Mouse (Mus musculus): ENCODE results near the gene Cavin4. TPM values are rescaled to one million over a fixed set of nuclear protein-coding genes. Genes with fewer than 3 reads are reported as not detected.

Gene Cavin4
- polyA plus RNA-seq, 1 experiment from 2014 or later = 0.15 TPM

DNA sequence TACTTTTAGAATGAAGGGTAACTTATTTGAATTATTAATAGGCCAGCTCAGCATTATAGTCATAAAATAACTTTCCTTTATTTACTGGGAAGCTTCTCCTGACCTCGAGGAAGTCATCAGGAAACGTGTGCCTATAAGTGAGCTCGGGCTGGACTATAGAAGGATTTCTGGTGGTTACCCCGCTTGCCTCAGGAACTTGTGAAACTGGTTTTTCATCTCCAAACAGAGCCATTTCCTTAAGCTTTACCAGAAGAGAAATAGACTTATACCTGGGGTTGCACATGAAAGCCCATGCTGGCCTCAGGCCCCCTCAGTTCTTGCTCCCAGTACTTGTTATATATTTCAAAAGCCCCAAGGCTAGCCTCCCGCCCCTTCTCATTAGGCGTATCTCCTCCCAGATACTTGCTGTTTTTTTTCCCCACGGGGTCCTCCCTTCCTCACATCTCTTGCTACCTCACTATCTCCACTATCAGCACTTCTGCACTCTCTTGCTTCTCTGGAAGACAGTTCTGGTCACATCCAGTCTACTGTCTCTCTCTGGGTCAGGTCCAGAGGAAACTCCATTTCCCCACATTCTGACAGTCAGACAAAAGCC lies 21.4 kb downstream of the Cavin4 start:
- Histone ChIP-seq H3K9me3 (ENCODE audit: control insufficient read depth, low read length) (no peaks in the 10 kb centered on the region), H3K36me3 (ENCODE audit: control insufficient read depth, insufficient read depth, low read length) (no peaks in the 10 kb centered on the region), H3K4me3 (ENCODE audit: low read depth, low read length) (no peak overlapping the region), H3K27ac (ENCODE audit: low read depth, low read length) (no peak overlapping the region), H3K4me2 (no peak overlapping the region), H3K27me3 (replicated peaks; ENCODE audit: control insufficient read depth, insufficient read depth, low read length) (no peaks in the 10 kb centered on the region), H3K4me1 (replicated peaks; ENCODE audit: control insufficient read depth, insufficient read depth, low read length) (no peaks in the 10 kb centered on the region), H3K9ac (ENCODE audit: low read depth, low read length) (no peak overlapping the region)
- DNase-seq (ENCODE audit: low spot score) = peak; percentile 31
- peak; percentile 62; the same call in 1 of the 2 replicates for ATAC-seq (replicated peaks; ENCODE audit: low FRiP score)
- WGBS = 52% methylated on average over 7 of the region's 7 CpGs

DNA sequence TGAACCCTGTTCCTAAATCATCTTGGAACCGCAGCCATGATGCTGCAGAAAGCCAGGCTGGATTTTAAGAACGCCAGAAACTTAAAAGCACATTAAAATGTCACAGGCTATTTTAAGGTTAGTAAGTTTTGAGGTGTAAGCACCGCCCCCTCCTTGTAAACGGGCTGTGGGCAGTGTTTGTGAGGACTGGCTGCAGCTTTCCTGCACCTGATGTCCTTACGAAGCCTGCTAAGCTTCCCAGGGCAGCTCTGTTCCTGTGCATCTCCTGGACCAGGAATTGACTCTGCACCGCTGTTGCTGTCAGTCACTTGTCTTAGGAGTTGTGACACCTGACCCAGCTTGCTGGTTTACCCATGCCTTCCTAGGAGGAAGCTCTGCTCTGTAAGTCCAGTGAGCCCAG lies 24.8 kb downstream of the Cavin4 start:
- DNase-seq (ENCODE audit: low spot score) (no peak), ATAC-seq (replicated peaks; ENCODE audit: low FRiP score) (no peak)
- no peaks in the 10 kb centered on the region for H3K4me1 ChIP-seq (replicated peaks; ENCODE audit: control insufficient read depth, insufficient read depth, low read length)
- H3K4me2 ChIP-seq = no peak overlapping the region
- H3K27me3 ChIP-seq (replicated peaks; ENCODE audit: control insufficient read depth, insufficient read depth, low read length) = no peaks in the 10 kb centered on the region
- H3K4me3 ChIP-seq (ENCODE audit: low read depth, low read length) = no peak overlapping the region
- no peaks in the 10 kb centered on the region for H3K9me3 ChIP-seq (ENCODE audit: control insufficient read depth, low read length)
- no peak overlapping the region for H3K9ac ChIP-seq (ENCODE audit: low read depth, low read length)
- no peak overlapping the region for H3K27ac ChIP-seq (ENCODE audit: low read depth, low read length)
- 74% methylated on average over 6 of the region's 6 CpGs for WGBS
- H3K36me3 ChIP-seq (ENCODE audit: control insufficient read depth, insufficient read depth, low read length) = no peaks in the 10 kb centered on the region

DNA sequence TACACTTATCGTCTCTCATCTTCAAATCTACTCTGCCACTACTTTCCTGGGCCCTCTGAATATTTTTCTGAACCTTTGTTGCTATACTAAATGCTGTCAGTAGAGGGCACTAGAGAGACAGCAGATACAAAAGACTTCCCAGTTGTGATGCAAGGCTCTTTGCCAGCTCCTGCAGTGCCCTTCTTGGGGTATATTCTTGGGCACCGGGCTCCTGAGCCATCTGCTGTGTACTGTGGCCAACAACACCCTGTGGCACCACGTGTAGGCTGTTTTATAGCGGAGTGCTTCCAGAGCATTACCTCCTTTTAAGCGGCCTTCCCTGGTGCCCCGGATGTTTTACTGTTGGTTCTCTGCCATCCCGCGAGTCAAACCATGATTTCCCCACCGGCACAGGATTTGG lies 27.3 kb downstream of the Cavin4 start:
- H3K4me2 ChIP-seq = no peak overlapping the region
- H3K27ac ChIP-seq (ENCODE audit: low read depth, low read length) = no peak overlapping the region
- ATAC-seq (replicated peaks; ENCODE audit: low FRiP score) = no peak
- DNase-seq (ENCODE audit: low spot score) = peak; percentile 33
- no peaks in the 10 kb centered on the region for H3K36me3 ChIP-seq (ENCODE audit: control insufficient read depth, insufficient read depth, low read length)
- H3K4me3 ChIP-seq (ENCODE audit: low read depth, low read length) = no peak overlapping the region
- H3K27me3 ChIP-seq (replicated peaks; ENCODE audit: control insufficient read depth, insufficient read depth, low read length) = no peaks in the 10 kb centered on the region
- no peaks in the 10 kb centered on the region for H3K4me1 ChIP-seq (replicated peaks; ENCODE audit: control insufficient read depth, insufficient read depth, low read length)
- no peak overlapping the region for H3K9ac ChIP-seq (ENCODE audit: low read depth, low read length)
- 81% methylated on average over 9 of the region's 9 CpGs for WGBS
- no peaks in the 10 kb centered on the region for H3K9me3 ChIP-seq (ENCODE audit: control insufficient read depth, low read length)

DNA sequence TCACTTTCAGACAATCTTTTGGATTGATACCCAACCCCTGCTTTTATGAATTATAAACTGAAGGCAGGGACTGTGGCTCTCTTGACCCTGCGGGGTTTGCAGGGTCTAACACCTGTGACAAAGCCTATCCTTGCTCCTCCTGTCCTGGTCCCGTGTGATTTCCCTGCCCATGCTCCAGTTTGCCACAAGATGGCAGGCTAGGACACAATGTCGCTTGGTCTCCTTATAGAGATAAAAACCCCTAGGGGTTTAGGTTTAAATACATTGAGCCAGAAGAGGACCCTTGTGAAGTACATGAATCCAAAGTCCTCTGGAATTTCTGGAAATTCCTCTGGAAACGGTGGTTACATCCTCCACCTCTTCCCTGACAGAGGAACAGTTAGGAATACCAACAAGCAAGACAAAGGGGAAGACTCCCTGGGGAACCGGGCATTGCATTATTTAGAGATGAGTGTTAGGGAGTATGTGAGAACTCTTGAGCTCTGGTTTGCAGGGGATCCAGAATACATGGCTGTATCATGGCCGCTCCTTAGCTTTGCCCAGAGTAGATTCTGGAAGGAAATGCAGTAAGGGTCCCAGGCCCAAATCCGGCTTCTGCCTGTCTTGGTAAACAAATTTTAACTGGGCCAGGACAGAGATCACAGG lies 28.6 kb downstream of the Cavin4 start:
- 46% methylated on average over 7 of the region's 7 CpGs for WGBS
- no peak overlapping the region for H3K4me2 ChIP-seq
- DNase-seq (ENCODE audit: low spot score) = no peak

DNA sequence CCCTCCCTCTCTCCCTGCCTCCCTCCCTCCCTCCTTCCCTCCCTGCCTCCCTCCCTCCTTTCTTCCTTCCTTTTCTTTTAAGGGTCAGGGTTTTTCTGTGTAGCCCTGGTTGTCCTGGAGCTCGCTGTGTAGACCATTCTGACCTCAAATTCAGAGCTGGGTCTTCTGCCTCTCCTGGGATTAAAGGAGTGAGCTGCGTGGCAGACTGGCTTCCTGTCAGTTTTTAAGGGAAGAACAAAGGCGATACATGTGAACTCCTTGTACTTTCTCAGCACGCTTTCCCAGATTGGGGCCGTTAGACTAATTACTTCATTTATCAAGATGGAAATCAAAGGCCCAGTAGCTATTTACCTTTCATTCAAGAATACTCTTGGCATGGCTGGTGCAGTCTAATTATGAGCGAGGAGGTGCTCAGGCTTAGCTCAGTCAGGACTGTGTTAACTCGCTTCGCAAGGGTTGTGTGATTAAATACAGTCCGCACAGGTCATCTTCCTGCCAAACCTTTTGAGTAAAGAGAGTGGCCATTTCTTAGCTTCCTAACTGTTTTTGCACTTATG lies 29.5 kb downstream of the Cavin4 start:
- Histone ChIP-seq H3K36me3 (ENCODE audit: control insufficient read depth, insufficient read depth, low read length) (no peaks in the 10 kb centered on the region), H3K4me1 (replicated peaks; ENCODE audit: control insufficient read depth, insufficient read depth, low read length) (no peaks in the 10 kb centered on the region), H3K9ac (ENCODE audit: low read depth, low read length) (no peak overlapping the region), H3K9me3 (ENCODE audit: control insufficient read depth, low read length) (no peaks in the 10 kb centered on the region), H3K4me3 (ENCODE audit: low read depth, low read length) (no peak overlapping the region), H3K27me3 (replicated peaks; ENCODE audit: control insufficient read depth, insufficient read depth, low read length) (no peaks in the 10 kb centered on the region), H3K4me2 (no peak overlapping the region), H3K27ac (ENCODE audit: low read depth, low read length) (no peak overlapping the region)
- ATAC-seq (replicated peaks; ENCODE audit: low FRiP score) (no peak), DNase-seq (ENCODE audit: low spot score) (no peak)
- 77% methylated on average over 9 of the region's 9 CpGs for WGBS

More for the DNA sequence above, 28.6 kb downstream of the Cavin4 start:
- H3K4me1 ChIP-seq (replicated peaks; ENCODE audit: control insufficient read depth, insufficient read depth, low read length) = no peaks in the 10 kb centered on the region
- no peaks in the 10 kb centered on the region for H3K27me3 ChIP-seq (replicated peaks; ENCODE audit: control insufficient read depth, insufficient read depth, low read length)
- no peak overlapping the region for H3K9ac ChIP-seq (ENCODE audit: low read depth, low read length)
- no peak for ATAC-seq (replicated peaks; ENCODE audit: low FRiP score)
- no peaks in the 10 kb centered on the region for H3K36me3 ChIP-seq (ENCODE audit: control insufficient read depth, insufficient read depth, low read length)
- H3K9me3 ChIP-seq (ENCODE audit: control insufficient read depth, low read length) = no peaks in the 10 kb centered on the region
- no peak overlapping the region for H3K4me3 ChIP-seq (ENCODE audit: low read depth, low read length)
- H3K27ac ChIP-seq (ENCODE audit: low read depth, low read length) = no peak overlapping the region

DNA sequence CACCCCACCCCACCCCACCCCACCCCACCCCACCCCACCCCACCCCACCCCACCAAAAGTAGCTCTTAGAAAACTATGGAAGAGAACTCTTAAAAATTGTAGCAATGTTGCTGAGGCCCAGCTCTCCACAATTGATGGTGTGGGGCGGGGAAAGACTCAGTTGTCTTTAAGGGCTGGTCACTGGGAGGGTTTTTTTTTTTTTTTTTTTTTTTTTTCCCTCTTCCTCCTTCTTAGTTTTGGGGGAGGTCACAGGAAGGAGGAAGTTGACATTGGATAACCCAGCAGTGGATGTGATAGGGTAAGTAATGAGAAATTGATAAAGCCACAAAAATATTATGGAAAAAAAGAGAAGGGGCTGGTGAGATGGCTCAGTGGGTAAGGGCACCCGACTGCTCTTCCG lies 33.4 kb downstream of the Cavin4 start:
- no peaks in the 10 kb centered on the region for H3K4me1 ChIP-seq (replicated peaks; ENCODE audit: control insufficient read depth, insufficient read depth, low read length)
- H3K27ac ChIP-seq (ENCODE audit: low read depth, low read length) = no peak overlapping the region
- H3K9me3 ChIP-seq (ENCODE audit: control insufficient read depth, low read length) = no peaks in the 10 kb centered on the region
- H3K27me3 ChIP-seq (replicated peaks; ENCODE audit: control insufficient read depth, insufficient read depth, low read length) = no peaks in the 10 kb centered on the region
- H3K4me3 ChIP-seq (ENCODE audit: low read depth, low read length) = no peak overlapping the region
- H3K9ac ChIP-seq (ENCODE audit: low read depth, low read length) = no peak overlapping the region
- H3K4me2 ChIP-seq = no peak overlapping the region
- DNase-seq (ENCODE audit: low spot score) = no peak
- H3K36me3 ChIP-seq (ENCODE audit: control insufficient read depth, insufficient read depth, low read length) = no peaks in the 10 kb centered on the region
- no peak for ATAC-seq (replicated peaks; ENCODE audit: low FRiP score)
- WGBS = 77% methylated on average over 3 of the region's 3 CpGs

DNA sequence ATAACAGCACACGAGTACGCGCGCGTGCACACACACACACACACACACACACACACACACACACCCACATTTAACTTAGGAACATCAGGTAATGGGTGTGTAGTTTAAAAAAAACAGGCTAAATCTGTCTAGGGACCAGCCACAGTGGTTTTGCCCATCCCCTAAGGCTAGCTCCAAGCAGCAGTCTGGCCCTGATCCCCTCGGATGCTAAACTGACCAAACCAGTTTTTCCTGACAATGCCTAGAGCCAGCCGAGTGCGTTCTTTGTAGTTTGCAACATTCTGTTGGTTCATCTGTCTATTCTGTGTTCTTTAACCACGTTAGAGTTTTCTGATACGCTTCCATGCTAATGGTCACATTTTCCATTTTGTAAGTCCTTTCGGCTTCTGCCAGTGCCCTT lies 34.0 kb downstream of the Cavin4 start:
- DNase-seq (ENCODE audit: low spot score) (no peak), ATAC-seq (replicated peaks; ENCODE audit: low FRiP score) (no peak)
- Histone ChIP-seq H3K9me3 (ENCODE audit: control insufficient read depth, low read length) (no peaks in the 10 kb centered on the region), H3K27me3 (replicated peaks; ENCODE audit: control insufficient read depth, insufficient read depth, low read length) (no peaks in the 10 kb centered on the region), H3K4me1 (replicated peaks; ENCODE audit: control insufficient read depth, insufficient read depth, low read length) (no peaks in the 10 kb centered on the region), H3K4me3 (ENCODE audit: low read depth, low read length) (no peak overlapping the region), H3K36me3 (ENCODE audit: control insufficient read depth, insufficient read depth, low read length) (no peaks in the 10 kb centered on the region), H3K9ac (ENCODE audit: low read depth, low read length) (no peak overlapping the region), H3K4me2 (no peak overlapping the region), H3K27ac (ENCODE audit: low read depth, low read length) (no peak overlapping the region)
- WGBS = 68% methylated on average over 11 of the region's 11 CpGs

DNA sequence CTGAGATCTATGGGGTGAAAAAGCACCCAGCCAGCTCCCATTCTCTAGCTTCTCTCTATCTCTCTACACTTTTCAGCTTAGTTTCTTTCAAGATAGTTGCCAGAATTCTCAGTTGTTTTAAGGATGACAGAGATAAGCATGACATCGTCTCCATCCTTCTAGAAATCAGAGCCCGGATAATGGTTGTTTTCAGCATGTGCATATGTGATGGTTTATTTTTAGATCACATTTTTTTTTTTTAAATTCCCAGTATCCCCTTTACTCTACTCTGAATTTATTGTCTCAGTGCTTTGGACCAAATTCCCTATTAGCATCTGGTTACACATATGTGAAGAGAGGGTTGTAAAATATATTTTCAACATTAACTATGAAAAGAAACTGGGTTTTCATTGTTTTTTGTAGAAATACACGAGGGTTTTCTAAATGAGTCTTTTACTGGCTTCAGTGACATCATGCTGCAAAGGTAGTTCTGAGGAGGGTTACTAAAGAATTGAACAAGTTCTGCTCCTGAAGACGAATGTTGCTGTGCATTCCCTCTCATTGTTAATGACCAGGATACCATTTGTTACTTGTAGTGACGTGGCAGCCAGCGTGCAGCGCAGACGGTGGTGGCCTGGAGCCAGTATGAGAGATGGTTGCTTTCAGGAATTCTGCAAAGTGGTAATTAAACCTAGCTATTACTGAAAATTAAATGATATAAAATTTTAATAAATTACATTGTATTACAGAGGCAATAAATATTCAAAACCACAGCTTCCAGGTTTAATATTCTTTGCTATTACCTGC lies 52.7 kb downstream of the Cavin4 start:
- 72% methylated on average over 8 of the region's 8 CpGs for WGBS
- Histone ChIP-seq H3K4me1 (replicated peaks; ENCODE audit: control insufficient read depth, insufficient read depth, low read length) (no peaks in the 10 kb centered on the region), H3K27me3 (replicated peaks; ENCODE audit: control insufficient read depth, insufficient read depth, low read length) (no peaks in the 10 kb centered on the region), H3K36me3 (ENCODE audit: control insufficient read depth, insufficient read depth, low read length) (no peaks in the 10 kb centered on the region), H3K4me2 (no peak overlapping the region), H3K9me3 (ENCODE audit: control insufficient read depth, low read length) (no peaks in the 10 kb centered on the region), H3K9ac (ENCODE audit: low read depth, low read length) (no peak overlapping the region), H3K27ac (ENCODE audit: low read depth, low read length) (no peak overlapping the region), H3K4me3 (ENCODE audit: low read depth, low read length) (no peak overlapping the region)
- ATAC-seq (replicated peaks; ENCODE audit: low FRiP score) (no peak), DNase-seq (ENCODE audit: low spot score) (no peak)
